Mouse (Mus musculus): Measurements from ENCODE around the gene Tmem256.

The Tmem256 gene

GRCm38 (mm10) chr11:69816520-69816919, 21.8 kb upstream of the Tmem256 start:
- no peak for DNase-seq

- no peak for DNase-seq
Observed at GRCm38 (mm10) chr11:69818365-69818764, 19.9 kb upstream of the Tmem256 start, which contains the start of gene Spem2. Gene Spem2, minus strand, starts transcription at chr11:69818465.

GRCm38 (mm10) chr11:69818871-69819270, 19.4 kb upstream of the Tmem256 start:
- DNase-seq, result no peak

- no peak for DNase-seq
Observed at GRCm38 (mm10) chr11:69822080-69822479, 16.2 kb upstream of the Tmem256 start, which contains the start of gene Spem1. Gene Spem1, minus strand, starts transcription at chr11:69822180.

- DNase-seq, result no peak
Observed at GRCm38 (mm10) chr11:69823456-69823855, 14.9 kb upstream of the Tmem256 start.

- no peak for DNase-seq
Observed at GRCm38 (mm10) chr11:69828832-69829231, 9.5 kb upstream of the Tmem256 start.

GRCm38 (mm10) chr11:69833554-69833953, 4.8 kb upstream of the Tmem256 start:
- DNase-seq, result no peak

- DNase-seq, result peak; percentile 49
Observed at GRCm38 (mm10) chr11:69834001-69834549, 4.2 kb upstream of the Tmem256 start.

- DNase-seq, result no peak
Observed at GRCm38 (mm10) chr11:69835326-69835965, 2.9 kb upstream of the Tmem256 start.

GRCm38 (mm10) chr11:69835966-69836335, 2.4 kb upstream of the Tmem256 start:
- DNase-seq, result no peak

- no peak for DNase-seq
Observed at GRCm38 (mm10) chr11:69836703-69837576, 1.4 kb upstream of the Tmem256 start.

GRCm38 (mm10) chr11:69837604-69837951, 736 bp upstream of the Tmem256 start, which contains the start of gene Nlgn2:
Gene Nlgn2, minus strand, starts transcription at chr11:69837784.
- DNase-seq, result no peak

GRCm38 (mm10) chr11:69838714-69839104, 395 bp downstream of the Tmem256 start:
- no peak for DNase-seq

- DNase-seq, result peak; percentile 95
Observed at GRCm38 (mm10) chr11:69846198-69846680, 7.9 kb downstream of the Tmem256 start, which contains the start of gene Plscr3. Gene Plscr3, plus strand, starts transcription at chr11:69846376.

- peak; percentile 37 for DNase-seq
Observed at GRCm38 (mm10) chr11:69846738-69847688, 8.7 kb downstream of the Tmem256 start.

GRCm38 (mm10) chr11:69848021-69848420, 9.7 kb downstream of the Tmem256 start:
- DNase-seq, result no peak

- DNase-seq, result no peak
Observed at GRCm38 (mm10) chr11:69849128-69849527, 10.8 kb downstream of the Tmem256 start.

- no peak for DNase-seq
Observed at GRCm38 (mm10) chr11:69849884-69850283, 11.6 kb downstream of the Tmem256 start.

- DNase-seq, result no peak
Observed at GRCm38 (mm10) chr11:69850754-69851153, 12.4 kb downstream of the Tmem256 start.

GRCm38 (mm10) chr11:69853994-69854393, 15.7 kb downstream of the Tmem256 start:
- peak; percentile 39 for DNase-seq

GRCm38 (mm10) chr11:69854680-69855079, 16.4 kb downstream of the Tmem256 start:
- DNase-seq, result no peak

- no peak for DNase-seq
Observed at GRCm38 (mm10) chr11:69855347-69855746, 17.0 kb downstream of the Tmem256 start.
